Mouse (Mus musculus): Measurements from ENCODE around the gene 4930426L09Rik.

DNA sequence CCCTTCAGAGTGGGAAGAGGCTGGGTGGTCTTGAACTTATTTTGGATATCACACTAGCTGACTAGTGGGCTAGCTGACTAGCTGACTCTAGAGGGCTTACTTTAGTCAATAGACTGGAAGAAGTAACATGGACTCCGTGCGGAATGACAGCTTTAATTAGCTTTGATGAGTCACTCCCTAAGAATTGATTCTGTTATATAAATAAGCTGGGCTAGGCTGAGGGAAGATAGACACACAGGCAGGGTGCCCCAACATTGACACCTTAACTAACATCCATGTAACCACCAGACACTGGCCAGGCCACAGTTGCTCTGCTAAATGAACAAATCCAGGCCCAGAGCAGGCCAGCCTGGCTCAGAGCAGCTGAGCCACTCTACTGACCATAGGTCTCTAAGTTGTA lies 26.7 kb downstream of the 4930426L09Rik start:
- no peak for TF ChIP-seq CTCF (IDR thresholded peaks at IDR 0.05; ENCODE audit: control insufficient read depth, insufficient read depth, low read length)
- no peak for TF ChIP-seq POLR2A (IDR thresholded peaks at IDR 0.05; ENCODE audit: borderline replicate concordance, control insufficient read depth, low read depth, low read length)

All from bone marrow, adult 2 months (tissue).